Mouse (Mus musculus) lung, adult 2 months (tissue): ENCODE data around the gene Mynn.

ENCODE experiments used
- CTCF ChIP-seq: fragments of 200-500 bp; IDR thresholded peaks from 2 replicates; pipeline ENCODE4 v1.5.1; 2011; ENCODE audit warnings: mild to moderate bottlenecking, low read length, control low read depth; ENCODE audit not compliant: insufficient read depth
- POLR2A ChIP-seq: fragments of 200-500 bp; IDR thresholded peaks from 2 replicates; pipeline ENCODE4 v1.6.1; 2011; ENCODE audit warnings: low read depth, mild to moderate bottlenecking, control low read depth, low read length, borderline replicate concordance; ENCODE audit errors: extremely low read depth

- TF ChIP-seq CTCF (no peak), POLR2A (no peak)
These were observed 18.3 kb downstream of the Mynn start for GRCm38 (mm10) chr3:30620132-30620531.
